Mouse (Mus musculus) ES-Bruce4 (cell line): ENCODE measurements around the gene Cfap299.

Source experiments
- CTCF ChIP-seq: IDR thresholded peaks from one replicate; pipeline ENCODE4 v1.8.1; 2011; ENCODE audit warnings: low read depth, low read length
- EP300 ChIP-seq: IDR thresholded peaks from 2 replicates; pipeline ENCODE4 v1.6.1; 2011; ENCODE audit warnings: low read depth, low read length; ENCODE audit not compliant: insufficient read depth

DNA sequence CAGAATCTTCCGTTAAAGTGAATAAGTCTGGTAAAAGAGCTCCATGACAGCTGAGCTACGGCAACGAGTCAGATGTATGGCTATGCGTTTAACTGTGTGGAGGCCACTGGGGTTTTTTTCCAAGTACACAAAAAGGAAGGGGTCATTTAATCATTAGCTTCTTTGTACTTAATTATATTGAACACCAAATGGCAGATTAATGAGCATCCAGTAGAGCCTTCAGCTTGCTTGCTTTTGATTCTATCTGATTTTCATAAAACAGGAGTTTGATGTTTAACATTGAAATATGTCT, 47.6 kb downstream of the Cfap299 start:
- TF ChIP-seq CTCF (no peak), EP300 (no peak)
